Mouse (Mus musculus) stomach, postnatal 0 days (tissue): Measurements from ENCODE around the gene Iqcg. TPM values are rescaled to one million over a fixed set of nuclear protein-coding genes. Genes with fewer than 3 reads are reported as not detected.
A peak's percentile ranks its signal among the peaks of the same experiment; 100 is the strongest.

Source experiments
- ATAC-seq: fragments of 200-750 bp; cut with Nextera tagmentation; 2 replicates; pipeline ENCODE4 v1.8.0; 2017; ENCODE audit not compliant: low FRiP score, low TSS enrichment
- DNase-seq: peaks from one replicate; pipeline ENCODE4 v3.0.0-alpha.2; 2016; ENCODE audit warnings: low spot score
- H3K27ac ChIP-seq: fragments of 300-500 bp; sonication (generic); replicated peaks from 2 replicates; pipeline ENCODE4 v1.5.1; 2014; ENCODE audit warnings: mild to moderate bottlenecking, control low read depth
- H3K27me3 ChIP-seq: fragments of 300-500 bp; sonication (generic); 2 replicates; pipeline ENCODE4 v1.6.1; 2014; ENCODE audit warnings: low read length; ENCODE audit not compliant: control insufficient read depth, insufficient read depth
- H3K36me3 ChIP-seq: fragments of 300-500 bp; sonication (generic); 2 replicates; pipeline ENCODE4 v1.6.1; 2014; ENCODE audit warnings: low read length, mixed read lengths; ENCODE audit not compliant: control insufficient read depth, insufficient read depth
- H3K4me1 ChIP-seq: fragments of 300-500 bp; sonication (generic); replicated peaks from 2 replicates; pipeline ENCODE4 v1.6.1; 2014; ENCODE audit warnings: antibody characterized with exemption; ENCODE audit not compliant: control insufficient read depth, insufficient read depth
- H3K4me2 ChIP-seq: fragments of 300-500 bp; sonication (generic); replicated peaks from 2 replicates; pipeline ENCODE4 v1.6.1; 2014; ENCODE audit warnings: low read depth, mild to moderate bottlenecking, control low read depth, moderate library complexity
- H3K4me3 ChIP-seq: fragments of 300-500 bp; sonication (generic); 2 replicates; pipeline ENCODE4 v1.5.1; 2014; ENCODE audit warnings: low read depth, low read length, control low read depth
- H3K9ac ChIP-seq: fragments of 300-500 bp; sonication (generic); 2 replicates; pipeline ENCODE4 v1.6.1; 2014; ENCODE audit warnings: mild to moderate bottlenecking, low read length, control low read depth, mixed read lengths
- H3K9me3 ChIP-seq: fragments of 300-500 bp; sonication (generic); 2 replicates; pipeline ENCODE4 v1.6.1; 2016; ENCODE audit warnings: low read length; ENCODE audit not compliant: control insufficient read depth
- CTCF ChIP-seq: IDR thresholded peaks from 2 replicates; pipeline ENCODE4 v1.5.1; 2016; ENCODE audit warnings: antibody characterized with exemption, low read depth, mild to moderate bottlenecking, moderate library complexity
- EP300 ChIP-seq: optimal IDR thresholded peaks from 2 replicates; pipeline ENCODE3; 2016; ENCODE audit warnings: antibody characterized with exemption
- WGBS: fragments of 180-500 bp; shearing (Covaris S2); extraction: QIAGEN DNeasy Blood & Tissue Kit; methylation state at CpG from one replicate; pipeline ENCODE4 v1.1.7; 2014; 5-methylcytosine and 5-hydroxymethylcytosine counted together
- polyA plus RNA-seq: library from polyadenylated mRNA; unstranded; fragments of >200 nt; fragmentation: Nextera tagmentation; extraction: Ambion mirVana; gene quantifications from 2 replicates; pipeline ENCODE4 v1.2.1, GENCODE M21; 2015

The Iqcg gene
- polyA plus RNA-seq, 1 experiment from 2014 or later, result 0.98 TPM

DNA sequence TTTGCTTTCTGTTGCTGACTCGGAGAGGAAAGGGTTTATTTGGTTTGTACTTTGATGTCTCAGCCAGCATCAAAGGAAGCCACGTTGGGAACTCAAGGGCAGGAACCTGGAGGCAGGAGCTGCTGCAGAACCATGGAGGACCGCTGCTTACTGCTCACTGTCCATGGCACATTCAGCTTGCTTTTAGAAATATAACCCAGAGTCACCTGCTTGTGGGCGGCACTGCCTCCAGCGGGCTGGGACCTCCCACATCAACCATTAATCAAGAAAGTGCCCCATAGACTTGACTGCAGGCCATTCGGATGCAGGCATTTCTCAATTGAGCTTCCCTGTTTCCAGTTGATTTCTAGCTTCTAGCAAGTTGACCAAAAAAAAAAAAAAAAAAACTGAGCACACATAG is 20.1 kb upstream of the Iqcg start:
- H3K36me3 ChIP-seq, result no peaks in the 10 kb centered on the region
- no peak overlapping the region for H3K4me2 ChIP-seq
- no peak overlapping the region for H3K4me3 ChIP-seq
- H3K9me3 ChIP-seq, result no peaks in the 10 kb centered on the region
- ATAC-seq (no peak), DNase-seq (no peak)
- H3K27ac ChIP-seq, result no peak overlapping the region
- WGBS, result 44% methylated on average over 6 of the region's 6 CpGs
- no peaks in the 10 kb centered on the region for H3K4me1 ChIP-seq
- no peaks in the 10 kb centered on the region for H3K27me3 ChIP-seq
- TF ChIP-seq CTCF (no peak), EP300 (no peak)
- H3K9ac ChIP-seq, result no peak overlapping the region

- Histone ChIP-seq H3K36me3 (no peaks in the 10 kb centered on the region), H3K4me2 (no peak overlapping the region), H3K4me1 (no peaks in the 10 kb centered on the region), H3K9ac (no peak overlapping the region), H3K27me3 (no peaks in the 10 kb centered on the region), H3K4me3 (no peak overlapping the region), H3K9me3 (no peaks in the 10 kb centered on the region), H3K27ac (no peak overlapping the region)
- DNase-seq (no peak), ATAC-seq (no peak)
- 77% methylated on average over 5 of the region's 5 CpGs for WGBS
- TF ChIP-seq EP300 (no peak), CTCF (no peak)
Measured at GRCm38 (mm10) chr16:33074967-33075366, 18.9 kb upstream of the Iqcg start.

DNA sequence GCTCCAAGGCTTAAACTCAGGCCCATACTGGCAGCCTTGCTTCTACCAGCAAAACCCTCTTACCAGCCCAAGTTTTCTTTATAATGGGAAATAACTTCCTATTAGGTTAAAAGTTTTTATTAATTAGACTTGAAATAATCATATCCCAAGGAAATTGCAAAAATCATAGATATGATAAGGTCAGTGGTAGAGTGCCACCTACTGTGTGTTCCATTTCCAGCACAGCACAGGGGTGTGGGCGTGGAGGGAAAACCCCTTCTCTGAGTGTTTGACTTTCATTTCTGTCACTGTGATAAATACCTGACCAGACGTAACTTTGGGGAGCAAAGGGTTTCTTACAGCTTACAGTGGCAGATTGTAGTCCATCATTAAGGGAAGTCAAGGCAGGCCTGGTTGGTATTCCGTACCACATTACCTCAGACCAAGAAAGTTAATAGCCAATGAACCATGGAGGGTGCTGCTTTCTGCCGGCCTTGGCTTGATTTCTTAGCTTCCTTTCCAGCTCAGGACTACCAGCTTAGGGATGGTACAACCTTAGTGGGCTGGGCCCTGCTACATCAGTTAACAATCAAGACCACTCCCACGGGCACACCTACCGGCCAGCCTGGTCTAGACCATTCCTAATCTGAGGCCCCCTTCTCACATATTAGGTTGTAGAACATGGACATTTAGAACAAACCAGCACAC is 17.0 kb upstream of the Iqcg start:
- Histone ChIP-seq H3K4me3 (no peak overlapping the region), H3K4me1 (no peaks in the 10 kb centered on the region), H3K4me2 (no peak overlapping the region), H3K27ac (no peak overlapping the region), H3K9me3 (no peaks in the 10 kb centered on the region), H3K9ac (no peak overlapping the region), H3K27me3 (no peaks in the 10 kb centered on the region), H3K36me3 (no peaks in the 10 kb centered on the region)
- DNase-seq, result no peak
- TF ChIP-seq CTCF, result no peak; the same call in 1 of the 2 replicates
- TF ChIP-seq EP300, result no peak
- ATAC-seq, result no peak
- 79% methylated on average over 6 of the region's 6 CpGs for WGBS

DNA sequence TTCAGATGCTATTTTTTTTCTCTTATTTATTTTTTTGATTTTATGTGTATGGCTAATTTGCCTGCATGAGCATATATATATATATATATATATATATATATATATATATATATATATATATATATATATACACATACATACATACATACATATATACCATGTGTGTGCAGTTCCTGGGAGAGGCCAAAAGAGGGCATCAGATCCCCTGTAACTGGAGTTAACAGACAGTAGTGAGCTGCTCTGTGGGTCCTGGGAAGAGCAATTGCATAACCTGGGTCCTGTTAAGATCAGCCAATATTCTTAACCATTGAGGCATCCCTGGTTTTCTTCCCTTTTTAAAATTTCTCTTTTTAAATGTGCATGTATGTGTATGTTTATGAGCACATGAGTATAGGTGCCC is 14.9 kb upstream of the Iqcg start:
- Histone ChIP-seq H3K27ac (no peak overlapping the region), H3K9me3 (no peaks in the 10 kb centered on the region), H3K4me2 (no peak overlapping the region), H3K9ac (no peak overlapping the region), H3K27me3 (no peaks in the 10 kb centered on the region), H3K4me1 (no peaks in the 10 kb centered on the region), H3K36me3 (no peaks in the 10 kb centered on the region), H3K4me3 (no peak overlapping the region)
- no peak for TF ChIP-seq EP300
- TF ChIP-seq CTCF, result peak; percentile 17; the same call in 1 of the 2 replicates
- DNase-seq (no peak), ATAC-seq (no peak)

GRCm38 (mm10) chr16:33064636-33065035 is 8.6 kb upstream of the Iqcg start:
- H3K27me3 ChIP-seq, result no peaks in the 10 kb centered on the region
- H3K4me1 ChIP-seq, result 0 out of 2 replicates have a peak, but pooled peaks cover 5% of the 10 kb centered on the region
- no peak overlapping the region for H3K27ac ChIP-seq
- no peaks in the 10 kb centered on the region for H3K36me3 ChIP-seq
- TF ChIP-seq CTCF (peak; percentile 29; the same call in 1 of the 2 replicates), EP300 (no peak)
- 80% methylated on average over 9 of the region's 9 CpGs for WGBS
- H3K4me3 ChIP-seq, result no peak overlapping the region
- H3K9ac ChIP-seq, result no peak overlapping the region
- DNase-seq, result no peak
- no peaks in the 10 kb centered on the region for H3K9me3 ChIP-seq
- no peak overlapping the region for H3K4me2 ChIP-seq
- no peak for ATAC-seq

DNA sequence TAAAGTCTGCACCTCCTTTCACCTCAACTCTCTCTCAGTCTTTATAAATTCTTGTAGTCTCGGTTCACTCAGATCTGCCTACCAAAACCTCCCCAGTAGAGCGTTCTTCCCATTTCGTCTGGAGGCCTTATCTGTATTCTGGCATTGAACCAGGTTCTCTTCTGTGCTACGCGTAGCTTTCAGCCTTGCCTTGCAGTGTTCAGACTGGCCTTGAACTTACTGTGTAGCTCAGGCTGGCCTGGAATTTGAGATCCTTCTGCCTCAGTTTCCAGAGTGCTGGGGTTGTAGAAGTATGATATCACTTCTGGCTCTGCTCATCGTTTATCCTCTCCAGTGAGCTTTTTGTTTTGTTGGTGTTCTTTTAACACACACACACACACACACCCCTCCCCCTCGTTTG is 7.2 kb upstream of the Iqcg start:
- DNase-seq (no peak), ATAC-seq (no peak)
- 0 out of 2 replicates have a peak, but pooled peaks cover 5% of the 10 kb centered on the region for H3K4me1 ChIP-seq
- WGBS, result 19% methylated on average over 7 of the region's 7 CpGs
- no peaks in the 10 kb centered on the region for H3K27me3 ChIP-seq
- H3K4me2 ChIP-seq, result peak overlapping the region; percentile 82
- 0 out of 2 replicates have a peak, but pooled peaks cover 8% of the 10 kb centered on the region for H3K36me3 ChIP-seq
- no peaks in the 10 kb centered on the region for H3K9me3 ChIP-seq
- peak overlapping the region; percentile 75; the same call in 1 of the 2 replicates for H3K27ac ChIP-seq
- TF ChIP-seq EP300 (no peak), CTCF (no peak)
- H3K4me3 ChIP-seq, result peak overlapping the region; percentile 80
- H3K9ac ChIP-seq, result peak overlapping the region; percentile 69; the same call in 1 of the 2 replicates
